Mouse (Mus musculus) lung, postnatal 0 days (tissue): ENCODE data around the gene Pdha2.

Experiments used
- CTCF ChIP-seq: IDR thresholded peaks from 2 replicates; pipeline ENCODE4 v1.5.1; 2016; ENCODE audit warnings: antibody characterized with exemption, mild to moderate bottlenecking
- EP300 ChIP-seq: IDR thresholded peaks from 2 replicates; pipeline ENCODE4 v1.6.1; 2016; ENCODE audit warnings: antibody characterized with exemption, mild to moderate bottlenecking, control low read depth

DNA sequence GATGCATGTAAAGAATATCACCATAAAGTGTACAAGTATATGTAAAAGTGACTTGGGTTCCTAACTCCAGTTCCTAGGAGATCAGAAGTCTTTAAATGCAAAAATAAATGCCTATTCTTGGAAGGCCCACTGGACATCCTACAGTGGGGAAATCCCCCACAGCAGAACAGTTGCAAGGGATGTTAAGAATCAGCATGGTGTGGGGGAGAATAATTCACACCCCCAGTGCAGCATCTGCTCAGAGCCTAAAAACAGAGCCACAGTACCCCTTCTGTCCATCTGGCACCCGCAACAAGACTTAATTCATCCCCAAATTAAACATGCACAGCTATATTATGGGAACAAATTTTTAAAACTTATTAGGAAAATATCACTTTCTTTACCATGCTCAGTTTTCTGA lies 39.3 kb upstream of the Pdha2 start:
- TF ChIP-seq EP300 (no peak), CTCF (no peak)
